Mouse (Mus musculus): ENCODE results near the gene Gm6040.

Gene Gm6040

GRCm38 (mm10) chr8:20921971-20922370, at the start of gene Gm6040:
TSS of gene Gm6040 (minus strand) at chr8:20922071.
- no peak for DNase-seq

DNA sequence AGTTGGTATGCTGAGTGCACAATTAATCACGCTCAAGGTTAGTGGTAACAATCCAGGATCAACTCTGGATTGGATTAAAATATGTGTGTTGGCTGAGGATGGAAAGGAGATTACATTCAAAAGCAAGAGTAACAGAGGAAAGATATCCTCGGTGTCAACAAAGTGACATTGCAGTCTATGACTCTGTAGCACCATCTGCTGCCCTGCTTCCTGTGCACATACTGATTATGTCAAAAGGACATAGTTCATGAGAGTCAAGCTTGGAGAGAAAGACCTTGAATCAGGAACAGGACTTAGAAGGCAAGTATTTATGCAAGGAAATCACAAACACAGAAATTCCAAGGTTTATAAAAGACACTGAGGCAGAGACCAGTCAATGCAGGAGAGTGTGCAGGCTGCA, 42.7 kb upstream of the Gm6040 start:
- DNase-seq = no peak

- DNase-seq = no peak
Observed at GRCm38 (mm10) chr8:20944610-20945009, 22.7 kb upstream of the Gm6040 start, which contains the start of gene AY761185. TSS of gene AY761185 (minus strand) at chr8:20944710.

- DNase-seq = no peak
Observed at GRCm38 (mm10) chr8:20912288-20912687, 9.6 kb downstream of the Gm6040 start.

GRCm38 (mm10) chr8:20908256-20908655, 13.6 kb downstream of the Gm6040 start:
- no peak for DNase-seq

GRCm38 (mm10) chr8:20907119-20907518, 14.8 kb downstream of the Gm6040 start:
- DNase-seq = no peak

DNA sequence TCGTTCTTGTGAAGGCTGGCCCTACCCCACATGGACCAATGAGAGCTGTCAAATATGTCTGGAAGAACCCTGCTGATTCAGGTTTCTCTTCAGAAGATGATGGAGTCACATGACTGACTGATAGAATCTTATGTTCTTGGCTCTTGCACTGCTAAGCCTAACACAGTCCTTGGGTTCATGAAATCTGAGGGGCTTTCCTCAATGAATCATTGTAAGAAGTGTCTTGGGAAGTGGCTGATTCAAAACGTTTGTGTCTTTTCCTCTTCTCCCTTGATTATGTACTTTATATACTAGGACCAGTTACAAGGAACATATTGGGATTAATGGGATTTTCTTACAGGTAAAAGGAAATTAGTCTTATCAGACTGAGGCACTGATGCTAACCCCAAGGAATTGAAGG, 19.3 kb downstream of the Gm6040 start, which contains the start of gene Gm15056:
Gene Gm15056 (minus strand): TSS at position 101 of the 400 bp plus-strand sequence.
- no peak for DNase-seq

DNA sequence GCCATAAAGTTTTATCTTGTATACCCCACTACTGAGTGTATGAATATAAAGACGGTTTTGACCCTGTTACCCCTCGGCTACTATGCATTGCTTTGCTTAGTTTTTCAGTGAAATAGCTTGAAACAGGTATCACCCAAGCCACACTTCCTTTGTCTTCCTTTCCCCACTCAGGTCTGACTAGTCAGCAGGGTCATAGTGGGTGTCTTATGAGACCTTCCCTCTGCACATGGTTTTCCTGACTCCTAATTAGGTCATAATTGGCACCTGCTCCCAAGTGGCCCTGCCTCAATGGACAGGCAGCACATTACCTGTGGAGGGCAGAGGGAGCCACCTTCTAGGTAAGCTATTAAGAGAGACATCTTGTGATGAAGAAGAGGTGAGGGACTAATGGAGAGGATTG, 29.5 kb downstream of the Gm6040 start, which contains the start of gene Defb33:
Gene Defb33 (plus strand): TSS at position 301 of the 400 bp plus-strand sequence.
- DNase-seq = no peak

GRCm38 (mm10) chr8:20874608-20875007, 47.3 kb downstream of the Gm6040 start:
- no peak for DNase-seq

Data from cerebellum, postnatal 10 days (tissue).